ENCODE assay signal across 8 mouse cellular contexts in the genomic region with DNA sequence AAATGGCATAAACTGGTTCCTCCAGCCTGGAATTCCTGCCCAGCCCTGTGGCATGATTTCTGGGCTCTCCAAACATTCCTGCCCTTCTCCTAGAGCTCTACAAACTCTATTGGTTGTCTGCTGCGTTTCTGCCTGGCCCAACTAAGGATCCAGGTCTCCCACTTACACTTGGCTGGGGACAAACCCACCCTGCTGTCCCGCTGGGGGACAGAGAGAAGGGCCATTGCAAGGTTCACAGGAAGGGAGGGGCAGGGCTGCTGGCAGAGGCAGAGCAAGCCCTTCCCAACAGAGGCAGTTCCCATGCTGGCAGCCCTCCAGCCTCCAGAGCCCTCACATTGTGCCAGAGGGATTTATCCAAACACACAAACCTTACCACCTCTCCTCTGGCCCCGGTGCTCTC. TPM values are rescaled to one million over a fixed set of nuclear protein-coding genes. Genes with fewer than 3 reads are reported as not detected.
DNase-seq lines count a peak whose midpoint lies in the region; ATAC-seq and TF ChIP-seq lines count a peak whose summit lies in the region.
"Had no signal": no experiment of that assay in that cellular context is flagged by ENCODE, and none has a peak within 500 bp of the region (broad histone marks: within the 10 kb centered on the region; RNA-seq: fewer than 3 reads in every experiment).

No protein-coding gene starts in this region.

- peak; percentile 62 for DNase-seq in right cerebral cortex, postnatal 14 days
- DNase-seq in right cerebral cortex, postnatal 25 days: no peak
- peak; percentile 86 to 87 for DNase-seq in cerebellum, adult 18-20 months
- peak; percentile 71 for DNase-seq in lung, embryonic 14.5 days
- no peak for DNase-seq in spleen, postnatal 36 days (ENCODE audit: low spot score in 2 of 2)
- no peak for DNase-seq in thymus, postnatal 14 days

- no peak overlapping the region for H3K4me3 ChIP-seq in heart, embryonic 13.5 days
- H3K4me3 ChIP-seq in lung, embryonic 14.5 days (ENCODE audit: low read depth, low read length): no peak overlapping the region
- H3K4me3 ChIP-seq: limb, embryonic 12.5 days had no signal

- WGBS in heart, embryonic 13.5 days: 14% methylated on average over 3 of the region's 3 CpGs
- 10% methylated on average over 3 of the region's 3 CpGs for WGBS in lung, embryonic 14.5 days

- peak overlapping the region; percentile 13; the same call in 1 of the 2 replicates for H3K4me2 ChIP-seq in heart, embryonic 13.5 days
- H3K4me2 ChIP-seq in lung, embryonic 14.5 days: no peak overlapping the region
- H3K4me2 ChIP-seq: limb, embryonic 12.5 days had no signal

- H3K27me3 ChIP-seq in heart, embryonic 13.5 days (replicated peaks): peaks cover 46% of the 10 kb centered on the region
- peaks cover 36% of the 10 kb centered on the region for H3K27me3 ChIP-seq in lung, embryonic 14.5 days (ENCODE audit: insufficient read depth, low read length)

- no peak for ATAC-seq in heart, embryonic 13.5 days (ENCODE audit: extremely low read depth, insufficient number of reproducible peaks, low FRiP score, low TSS enrichment)
- ATAC-seq in lung, embryonic 14.5 days (ENCODE audit: insufficient read depth): peak; percentile 53; the same call in 1 of the 2 replicates

- H3K9ac ChIP-seq in heart, embryonic 13.5 days: peak overlapping the region; percentile 47
- no peak overlapping the region for H3K9ac ChIP-seq in lung, embryonic 14.5 days
- H3K9ac ChIP-seq: limb, embryonic 12.5 days had no signal

- H3K27ac ChIP-seq in heart, embryonic 13.5 days (replicated peaks): peak overlapping the region; percentile 49
- H3K27ac ChIP-seq in lung, embryonic 14.5 days (ENCODE audit: low read depth): peak overlapping the region; percentile 77
- H3K27ac ChIP-seq: limb, embryonic 12.5 days had no signal

- TF ChIP-seq CTCF in lung, embryonic 14.5 days (IDR thresholded peaks at IDR 0.05; ENCODE audit: low read depth): no peak

- H3K4me1 ChIP-seq in heart, embryonic 13.5 days: peaks cover 51% of the 10 kb centered on the region
- H3K4me1 ChIP-seq in lung, embryonic 14.5 days (ENCODE audit: insufficient read depth): peaks cover 8% of the 10 kb centered on the region; the same call in 1 of the 2 replicates

- H3K9me3 ChIP-seq in heart, embryonic 13.5 days: no peaks in the 10 kb centered on the region
- no peaks in the 10 kb centered on the region for H3K9me3 ChIP-seq in lung, embryonic 14.5 days (ENCODE audit: low read depth, low read length)
- H3K9me3 ChIP-seq: limb, embryonic 12.5 days had no signal

- H3K36me3 ChIP-seq in heart, embryonic 13.5 days: no peaks in the 10 kb centered on the region
- H3K36me3 ChIP-seq in lung, embryonic 14.5 days (ENCODE audit: insufficient read depth): no peaks in the 10 kb centered on the region
- H3K36me3 ChIP-seq: limb, embryonic 12.5 days had no signal

RNA-seq across cellular contexts. Expression of gene Pitpnm3, which starts 3.3 kb away (rescaled TPM):
- 0.10 and 0.12 TPM in 2 replicates for polyA plus RNA-seq in heart, embryonic 13.5 days (2015; fragmentation: Nextera tagmentation; extraction: Ambion mirVana)
- polyA plus RNA-seq in lung, embryonic 14.5 days (2014; fragmentation: Nextera tagmentation; extraction: Ambion mirVana): 0.89 and 1.0 TPM in 2 replicates

Comparison
In these comparisons a context has a peak if more than half of its experiments do, and no peak if none do; other contexts are left out.
1. DNase-seq: peak in right cerebral cortex, postnatal 14 days (single experiment), cerebellum, adult 18-20 months (2 of 2) and lung, embryonic 14.5 days (single experiment); none in right cerebral cortex, postnatal 25 days (single experiment), spleen, postnatal 36 days (0 of 2) and thymus, postnatal 14 days (single experiment).